In the genomic region with DNA sequence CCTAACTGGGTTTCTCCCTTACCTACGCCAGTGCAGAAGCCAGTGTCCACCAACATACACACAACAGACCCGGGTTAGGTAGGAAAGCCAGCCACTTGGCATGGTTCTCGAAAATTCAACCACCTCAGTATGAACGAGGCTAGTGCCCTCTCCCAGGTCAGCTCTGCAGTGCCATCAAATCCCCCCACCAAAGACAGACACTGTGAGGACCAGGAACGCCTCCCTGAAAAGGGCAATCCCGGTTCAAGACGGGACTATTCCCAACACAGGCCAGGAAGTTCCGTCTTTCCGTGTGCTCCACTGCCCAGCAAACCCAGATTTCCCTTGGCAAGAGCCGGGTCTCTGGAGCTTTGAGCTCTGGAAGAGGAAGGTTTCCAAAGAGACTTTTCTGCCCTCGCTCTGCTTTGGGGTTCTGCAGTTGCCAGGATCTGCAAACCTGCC, we compare ENCODE assay signal across 7 mouse cellular contexts. TPM values are rescaled to one million over a fixed set of nuclear protein-coding genes. Genes with fewer than 3 reads are reported as not detected.
DNase-seq lines count a peak whose midpoint lies in the region; ATAC-seq and TF ChIP-seq lines count a peak whose summit lies in the region.

No protein-coding gene starts in this region.

- no peaks in the 10 kb centered on the region for H3K27me3 ChIP-seq in lung, embryonic 14.5 days (ENCODE audit: insufficient read depth, low read length)
- H3K27me3 ChIP-seq in embryonic facial prominence, embryonic 11.5 days (ENCODE audit: control insufficient read depth, insufficient read depth, low read length): no peaks in the 10 kb centered on the region
- no peaks in the 10 kb centered on the region for H3K27me3 ChIP-seq in heart, embryonic 12.5 days (replicated peaks)
- peaks cover 62% of the 10 kb centered on the region for H3K27me3 ChIP-seq in liver, embryonic 12.5 days (replicated peaks)
- H3K27me3 ChIP-seq in stomach, embryonic 15.5 days (replicated peaks): no peaks in the 10 kb centered on the region

- H3K36me3 ChIP-seq in lung, embryonic 14.5 days (ENCODE audit: insufficient read depth): no peaks in the 10 kb centered on the region
- H3K36me3 ChIP-seq in embryonic facial prominence, embryonic 11.5 days (replicated peaks; ENCODE audit: control insufficient read depth, insufficient read depth, low read depth, low read length): no peaks in the 10 kb centered on the region
- no peaks in the 10 kb centered on the region for H3K36me3 ChIP-seq in heart, embryonic 12.5 days
- no peaks in the 10 kb centered on the region for H3K36me3 ChIP-seq in liver, embryonic 12.5 days
- no peaks in the 10 kb centered on the region for H3K36me3 ChIP-seq in stomach, embryonic 15.5 days

- WGBS in lung, embryonic 14.5 days: 11% methylated on average over 11 of the region's 11 CpGs
- 18% methylated on average over 11 of the region's 11 CpGs for WGBS in embryonic facial prominence, embryonic 11.5 days
- 14% methylated on average over 11 of the region's 11 CpGs for WGBS in heart, embryonic 12.5 days
- 14% methylated on average over 11 of the region's 11 CpGs for WGBS in liver, embryonic 12.5 days (ENCODE audit: insufficient replicate concordance)
- 12% methylated on average over 11 of the region's 11 CpGs for WGBS in stomach, embryonic 15.5 days

- peak overlapping the region; percentile 52 for H3K4me3 ChIP-seq in lung, embryonic 14.5 days (ENCODE audit: low read depth, low read length)
- peak overlapping the region; percentile 45 for H3K4me3 ChIP-seq in embryonic facial prominence, embryonic 11.5 days (ENCODE audit: low read depth, low read length)
- H3K4me3 ChIP-seq in heart, embryonic 12.5 days: peak overlapping the region; percentile 55
- H3K4me3 ChIP-seq in liver, embryonic 12.5 days: peak overlapping the region; percentile 50
- peak overlapping the region; percentile 57 for H3K4me3 ChIP-seq in stomach, embryonic 15.5 days (replicated peaks)

- peaks cover 5% of the 10 kb centered on the region; the same call in 1 of the 2 replicates for H3K4me1 ChIP-seq in lung, embryonic 14.5 days (ENCODE audit: insufficient read depth)
- no peaks in the 10 kb centered on the region; the same call in 1 of the 2 replicates for H3K4me1 ChIP-seq in embryonic facial prominence, embryonic 11.5 days (ENCODE audit: control insufficient read depth, insufficient read depth, low read length)
- H3K4me1 ChIP-seq in heart, embryonic 12.5 days (replicated peaks): peaks cover 18% of the 10 kb centered on the region
- peaks cover 4% of the 10 kb centered on the region; the same call in 1 of the 2 replicates for H3K4me1 ChIP-seq in liver, embryonic 12.5 days
- peaks cover 11% of the 10 kb centered on the region for H3K4me1 ChIP-seq in stomach, embryonic 15.5 days

- peak overlapping the region; percentile 61 for H3K9ac ChIP-seq in lung, embryonic 14.5 days
- H3K9ac ChIP-seq in embryonic facial prominence, embryonic 11.5 days (replicated peaks; ENCODE audit: low read length): peak overlapping the region; percentile 61
- peak overlapping the region; percentile 74 for H3K9ac ChIP-seq in heart, embryonic 12.5 days
- peak overlapping the region; percentile 51; the same call in 1 of the 2 replicates for H3K9ac ChIP-seq in liver, embryonic 12.5 days
- peak overlapping the region; percentile 38; the same call in 1 of the 2 replicates for H3K9ac ChIP-seq in stomach, embryonic 15.5 days

- DNase-seq in lung, embryonic 14.5 days: no peak
- DNase-seq in lung, adult 18-20 months: no peak
- DNase-seq in embryonic facial prominence, embryonic 11.5 days (ENCODE audit: low spot score): peak; percentile 41
- no peak for DNase-seq in Muller cell, postnatal 12 days (ENCODE audit: inconsistent ontology term)

- TF ChIP-seq CTCF in lung, embryonic 14.5 days (IDR thresholded peaks at IDR 0.05; ENCODE audit: low read depth): no peak

- no peaks in the 10 kb centered on the region for H3K9me3 ChIP-seq in lung, embryonic 14.5 days (ENCODE audit: low read depth, low read length)
- H3K9me3 ChIP-seq in embryonic facial prominence, embryonic 11.5 days (replicated peaks; ENCODE audit: control insufficient read depth, low read length): no peaks in the 10 kb centered on the region
- no peaks in the 10 kb centered on the region for H3K9me3 ChIP-seq in heart, embryonic 12.5 days (replicated peaks)
- H3K9me3 ChIP-seq in liver, embryonic 12.5 days (replicated peaks): no peaks in the 10 kb centered on the region
- no peaks in the 10 kb centered on the region for H3K9me3 ChIP-seq in stomach, embryonic 15.5 days

- H3K4me2 ChIP-seq in lung, embryonic 14.5 days: peak overlapping the region; percentile 93
- peak overlapping the region; percentile 72 for H3K4me2 ChIP-seq in embryonic facial prominence, embryonic 11.5 days (ENCODE audit: low read depth, low read length)
- peak overlapping the region; percentile 85 for H3K4me2 ChIP-seq in heart, embryonic 12.5 days
- peak overlapping the region; percentile 65 for H3K4me2 ChIP-seq in liver, embryonic 12.5 days
- H3K4me2 ChIP-seq in stomach, embryonic 15.5 days: peak overlapping the region; percentile 84

- no peak for ATAC-seq in lung, embryonic 14.5 days (ENCODE audit: insufficient read depth)
- ATAC-seq in embryonic facial prominence, embryonic 11.5 days (replicated peaks; ENCODE audit: insufficient number of reproducible peaks, low FRiP score, low TSS enrichment, low read depth): no peak
- ATAC-seq in heart, embryonic 12.5 days (ENCODE audit: insufficient number of reproducible peaks, low FRiP score): no peak
- ATAC-seq in liver, embryonic 12.5 days: no peak
- no peak for ATAC-seq in stomach, embryonic 15.5 days (ENCODE audit: insufficient read depth, low FRiP score, low read depth)

- peak overlapping the region; percentile 61 for H3K27ac ChIP-seq in lung, embryonic 14.5 days (ENCODE audit: low read depth)
- H3K27ac ChIP-seq in embryonic facial prominence, embryonic 11.5 days (replicated peaks; ENCODE audit: low read depth, low read length): no peak overlapping the region
- H3K27ac ChIP-seq in heart, embryonic 12.5 days (ENCODE audit: poor library complexity, severe bottlenecking): peak overlapping the region; percentile 41
- no peak overlapping the region for H3K27ac ChIP-seq in liver, embryonic 12.5 days
- H3K27ac ChIP-seq in stomach, embryonic 15.5 days: 0 out of 2 replicates have a peak overlapping the region, but pooled peaks have one; percentile 71

RNA-seq across cellular contexts. Expression of a gene that starts 0.8 kb away (rescaled TPM):
- 3.6 and 3.9 TPM in 2 replicates for polyA plus RNA-seq in lung, embryonic 14.5 days (2014; fragmentation: Nextera tagmentation; extraction: Ambion mirVana)
- 1.8 and 2.1 TPM in 2 replicates for polyA plus RNA-seq in embryonic facial prominence, embryonic 11.5 days (2014; fragmentation: Nextera tagmentation; extraction: Ambion mirVana)
- polyA plus RNA-seq in heart, embryonic 12.5 days (2016; fragmentation: Nextera tagmentation; extraction: Ambion mirVana): 4.4 and 4.5 TPM in 2 replicates
- 1.3 and 1.5 TPM in 2 replicates for polyA plus RNA-seq in liver, embryonic 12.5 days (2016; fragmentation: Nextera tagmentation; extraction: Ambion mirVana)
- 3.2 and 3.4 TPM in 2 replicates for polyA plus RNA-seq in stomach, embryonic 15.5 days (2015; fragmentation: Nextera tagmentation; extraction: Ambion mirVana)

RNA-seq across cellular contexts. Expression of a gene that starts 15.7 kb away (rescaled TPM):
- 46.5 and 51.7 TPM in 2 replicates for polyA plus RNA-seq in lung, embryonic 14.5 days (2014; fragmentation: Nextera tagmentation; extraction: Ambion mirVana)
- polyA plus RNA-seq in embryonic facial prominence, embryonic 11.5 days (2014; fragmentation: Nextera tagmentation; extraction: Ambion mirVana): 49.7 and 61.2 TPM in 2 replicates
- polyA plus RNA-seq in heart, embryonic 12.5 days (2016; fragmentation: Nextera tagmentation; extraction: Ambion mirVana): 21.6 and 21.8 TPM in 2 replicates
- polyA plus RNA-seq in liver, embryonic 12.5 days (2016; fragmentation: Nextera tagmentation; extraction: Ambion mirVana): 12.6 and 13.7 TPM in 2 replicates
- 34.1 and 34.7 TPM in 2 replicates for polyA plus RNA-seq in stomach, embryonic 15.5 days (2015; fragmentation: Nextera tagmentation; extraction: Ambion mirVana)

RNA-seq across cellular contexts. Expression of a gene that starts 44.8 kb away (rescaled TPM):
- 29.7 and 30.9 TPM in 2 replicates for polyA plus RNA-seq in lung, embryonic 14.5 days (2014; fragmentation: Nextera tagmentation; extraction: Ambion mirVana)
- 41.8 and 44.2 TPM in 2 replicates for polyA plus RNA-seq in embryonic facial prominence, embryonic 11.5 days (2014; fragmentation: Nextera tagmentation; extraction: Ambion mirVana)
- polyA plus RNA-seq in heart, embryonic 12.5 days (2016; fragmentation: Nextera tagmentation; extraction: Ambion mirVana): 25.4 and 28.9 TPM in 2 replicates
- 24.6 and 25.8 TPM in 2 replicates for polyA plus RNA-seq in liver, embryonic 12.5 days (2016; fragmentation: Nextera tagmentation; extraction: Ambion mirVana)
- 40.0 TPM in 2 replicates for polyA plus RNA-seq in stomach, embryonic 15.5 days (2015; fragmentation: Nextera tagmentation; extraction: Ambion mirVana)

Comparison
In these comparisons a context has a peak if more than half of its experiments do, and no peak if none do; other contexts are left out.
1. H3K27ac ChIP-seq: peak in lung, embryonic 14.5 days (single experiment), heart, embryonic 12.5 days (single experiment) and stomach, embryonic 15.5 days (single experiment); none in embryonic facial prominence, embryonic 11.5 days (single experiment) and liver, embryonic 12.5 days (single experiment).
2. Peak in every context shown above with its lines, with median percentiles within 50 percentile points of each other: H3K4me2 ChIP-seq, H3K4me3 ChIP-seq and H3K9ac ChIP-seq.